Mouse (Mus musculus): Measurements from ENCODE around the gene Ppfia1. TPM values are rescaled to one million over a fixed set of nuclear protein-coding genes. Genes with fewer than 3 reads are reported as not detected.

Gene Ppfia1
- polyA plus RNA-seq, 1 experiment = 77.6 TPM

GRCm38 (mm10) chr7:144473486-144473885 is 80.0 kb downstream of the Ppfia1 start:
- Histone ChIP-seq H3K4me1 (ENCODE audit: control insufficient read depth, insufficient read depth, low read length) (peaks cover 13% of the 10 kb centered on the region; the same call in 1 of the 2 replicates), H3K4me3 (replicated peaks; ENCODE audit: insufficient read depth, low read depth, low read length) (no peak overlapping the region), H3K27ac (ENCODE audit: insufficient read depth, low read length) (no peak overlapping the region), H3K27me3 (ENCODE audit: control insufficient read depth, insufficient read depth, low read length) (no peaks in the 10 kb centered on the region)
- DNase-seq = no peak
- TF ChIP-seq POLR2A (IDR thresholded peaks at IDR 0.05; ENCODE audit: borderline replicate concordance, insufficient read depth, low read length) (no peak), CTCF (IDR thresholded peaks at IDR 0.05; ENCODE audit: borderline replicate concordance, insufficient read depth, low read depth, low read length) (no peak)
- WGBS = 78% methylated on average over 4 of the region's 4 CpGs

GRCm38 (mm10) chr7:144471103-144471502 is 82.4 kb downstream of the Ppfia1 start:
- peaks cover 13% of the 10 kb centered on the region; the same call in 1 of the 2 replicates for H3K4me1 ChIP-seq (ENCODE audit: control insufficient read depth, insufficient read depth, low read length)
- peak overlapping the region; percentile 89 for H3K4me3 ChIP-seq (replicated peaks; ENCODE audit: insufficient read depth, low read depth, low read length)
- no peak for DNase-seq
- H3K27ac ChIP-seq (ENCODE audit: insufficient read depth, low read length) = peak overlapping the region; percentile 19; the same call in 1 of the 2 replicates
- WGBS = 78% methylated on average over 2 of the region's 2 CpGs
- TF ChIP-seq POLR2A (IDR thresholded peaks at IDR 0.05; ENCODE audit: borderline replicate concordance, insufficient read depth, low read length) (no peak), CTCF (IDR thresholded peaks at IDR 0.05; ENCODE audit: borderline replicate concordance, insufficient read depth, low read depth, low read length) (no peak)
- no peaks in the 10 kb centered on the region for H3K27me3 ChIP-seq (ENCODE audit: control insufficient read depth, insufficient read depth, low read length)

GRCm38 (mm10) chr7:144470545-144471059 is 82.9 kb downstream of the Ppfia1 start, which contains the start of gene Cttn:
Cttn (minus strand) TSS chr7:144471009.
- Histone ChIP-seq H3K4me3 (replicated peaks; ENCODE audit: insufficient read depth, low read depth, low read length) (peak within 1 kb of the TSS; percentile 89), H3K27ac (ENCODE audit: insufficient read depth, low read length) (peak within 1 kb of the TSS; percentile 25), H3K4me1 (ENCODE audit: control insufficient read depth, insufficient read depth, low read length) (peaks cover 13% of the 10 kb centered on the region; the same call in 1 of the 2 replicates), H3K27me3 (ENCODE audit: control insufficient read depth, insufficient read depth, low read length) (no peaks in the 10 kb centered on the region)
- TF ChIP-seq CTCF (IDR thresholded peaks at IDR 0.05; ENCODE audit: borderline replicate concordance, insufficient read depth, low read depth, low read length) = no peak
- TF ChIP-seq POLR2A (IDR thresholded peaks at IDR 0.05; ENCODE audit: borderline replicate concordance, insufficient read depth, low read length) = peak; percentile 72; the same call in 1 of the 2 replicates
- peak; percentile 86 to 87 for DNase-seq
- under 1% methylated on average over 30 of the region's 30 CpGs for WGBS

GRCm38 (mm10) chr7:144469908-144470544 is 83.5 kb downstream of the Ppfia1 start:
- whole genome bisulfite sequencing = 2% methylated on average over 31 of the region's 31 CpGs
- peaks cover 13% of the 10 kb centered on the region; the same call in 1 of the 2 replicates for H3K4me1 ChIP-seq (ENCODE audit: control insufficient read depth, insufficient read depth, low read length)
- no peaks in the 10 kb centered on the region for H3K27me3 ChIP-seq (ENCODE audit: control insufficient read depth, insufficient read depth, low read length)
- no peak for TF ChIP-seq POLR2A (IDR thresholded peaks at IDR 0.05; ENCODE audit: borderline replicate concordance, insufficient read depth, low read length)
- no peak for TF ChIP-seq CTCF (IDR thresholded peaks at IDR 0.05; ENCODE audit: borderline replicate concordance, insufficient read depth, low read depth, low read length)
- DNase-seq = peak in 1 of 2 experiments; percentile 15
- peak overlapping the region; percentile 25; the same call in 1 of the 2 replicates for H3K27ac ChIP-seq (ENCODE audit: insufficient read depth, low read length)
- H3K4me3 ChIP-seq (replicated peaks; ENCODE audit: insufficient read depth, low read depth, low read length) = peak overlapping the region; percentile 89

GRCm38 (mm10) chr7:144469181-144469641 is 84.3 kb downstream of the Ppfia1 start:
- peak overlapping the region; percentile 89 for H3K4me3 ChIP-seq (replicated peaks; ENCODE audit: insufficient read depth, low read depth, low read length)
- TF ChIP-seq POLR2A (IDR thresholded peaks at IDR 0.05; ENCODE audit: borderline replicate concordance, insufficient read depth, low read length) (no peak), CTCF (IDR thresholded peaks at IDR 0.05; ENCODE audit: borderline replicate concordance, insufficient read depth, low read depth, low read length) (no peak)
- 0% methylated on average over 4 of the region's 4 CpGs for WGBS
- no peaks in the 10 kb centered on the region for H3K27me3 ChIP-seq (ENCODE audit: control insufficient read depth, insufficient read depth, low read length)
- no peak for DNase-seq
- H3K4me1 ChIP-seq (ENCODE audit: control insufficient read depth, insufficient read depth, low read length) = peaks cover 13% of the 10 kb centered on the region; the same call in 1 of the 2 replicates
- no peak overlapping the region for H3K27ac ChIP-seq (ENCODE audit: insufficient read depth, low read length)

GRCm38 (mm10) chr7:144468741-144469140 is 84.8 kb downstream of the Ppfia1 start:
- H3K27me3 ChIP-seq (ENCODE audit: control insufficient read depth, insufficient read depth, low read length) = no peaks in the 10 kb centered on the region
- 85% methylated on average over 5 of the region's 5 CpGs for WGBS
- no peak for TF ChIP-seq CTCF (IDR thresholded peaks at IDR 0.05; ENCODE audit: borderline replicate concordance, insufficient read depth, low read depth, low read length)

GRCm38 (mm10) chr7:144462577-144462976 is 91.0 kb downstream of the Ppfia1 start:
- TF ChIP-seq CTCF (IDR thresholded peaks at IDR 0.05; ENCODE audit: borderline replicate concordance, insufficient read depth, low read depth, low read length) (no peak), POLR2A (IDR thresholded peaks at IDR 0.05; ENCODE audit: borderline replicate concordance, insufficient read depth, low read length) (no peak)
- Histone ChIP-seq H3K27me3 (ENCODE audit: control insufficient read depth, insufficient read depth, low read length) (no peaks in the 10 kb centered on the region), H3K27ac (ENCODE audit: insufficient read depth, low read length) (no peak overlapping the region), H3K4me3 (replicated peaks; ENCODE audit: insufficient read depth, low read depth, low read length) (no peak overlapping the region), H3K4me1 (ENCODE audit: control insufficient read depth, insufficient read depth, low read length) (peaks cover 7% of the 10 kb centered on the region; the same call in 1 of the 2 replicates)
- WGBS = 66% methylated on average over 7 of the region's 7 CpGs
- no peak for DNase-seq

More at GRCm38 (mm10) chr7:144468741-144469140, 84.8 kb downstream of the Ppfia1 start:
- no peak overlapping the region for H3K4me3 ChIP-seq (replicated peaks; ENCODE audit: insufficient read depth, low read depth, low read length)
- no peak overlapping the region for H3K27ac ChIP-seq (ENCODE audit: insufficient read depth, low read length)
- H3K4me1 ChIP-seq (ENCODE audit: control insufficient read depth, insufficient read depth, low read length) = peaks cover 13% of the 10 kb centered on the region; the same call in 1 of the 2 replicates
- DNase-seq = no peak

Data from cerebellum, adult 2 months (tissue).